Mouse (Mus musculus) liver, embryonic 14 days (tissue): ENCODE measurements around the gene Srp54c. TPM values are rescaled to one million over a fixed set of nuclear protein-coding genes. Genes with fewer than 3 reads are reported as not detected.

Experiments
- polyA plus RNA-seq: library from polyadenylated mRNA; depleted of rRNA; stranded (reverse); fragments of >200 nt; gene quantifications from 2 replicates; pipeline ENCODE4 v1.2.3, GENCODE M21; 2012; rRNA removed

The Srp54c gene
- polyA plus RNA-seq = 22.3 and 22.4 TPM in 2 replicates

GRCm38 (mm10) chr12:55229626-55230519 is at the start of gene Srp54c:
Srp54c (plus strand) TSS chr12:55230168.

GRCm38 (mm10) chr12:55199306-55199705 is 30.7 kb upstream of the Srp54c start, which contains the start of gene 1700047I17Rik2:
1700047I17Rik2 (plus strand) TSS chr12:55199592.

GRCm38 (mm10) chr12:55299336-55299735 is 69.4 kb downstream of the Srp54c start, which contains the start of gene 1110008L16Rik:
1110008L16Rik (plus strand) TSS chr12:55299577.

GRCm38 (mm10) chr12:55302485-55303441 is 72.8 kb downstream of the Srp54c start, which contains the start of gene Ppp2r3c:
Ppp2r3c (minus strand) TSS chr12:55302998.

Other genes with a start within 250 kb of the Srp54c start
- gene Gm20403, start 243.6 kb upstream of the Srp54c start, polyA plus RNA-seq = not detected in 2 replicates
- 18.3 and 21.1 TPM in 2 replicates for gene Baz1a, start 215.8 kb upstream of the Srp54c start, polyA plus RNA-seq
- 13.7 and 16.3 TPM in 2 replicates for gene 2700097O09Rik, start 150.1 kb upstream of the Srp54c start, polyA plus RNA-seq
- 19.7 and 21.0 TPM in 2 replicates for gene Srp54a, start 149.9 kb upstream of the Srp54c start, polyA plus RNA-seq
- gene Fam177a, start 105.7 kb upstream of the Srp54c start, polyA plus RNA-seq = 4.4 and 4.8 TPM in 2 replicates
- gene Srp54b, start 75.1 kb upstream of the Srp54c start, polyA plus RNA-seq = 15.0 and 15.1 TPM in 2 replicates
- gene 1700047I17Rik2, start 30.6 kb upstream of the Srp54c start, polyA plus RNA-seq = not detected in 2 replicates
- gene 1110008L16Rik, start 69.4 kb downstream of the Srp54c start, polyA plus RNA-seq = 5.5 and 5.7 TPM in 2 replicates
- gene Ppp2r3c, start 72.8 kb downstream of the Srp54c start, polyA plus RNA-seq = 5.4 and 6.2 TPM in 2 replicates
- gene Psma6, start 154.1 kb downstream of the Srp54c start, polyA plus RNA-seq = 87.4 and 104 TPM in 2 replicates